Mouse (Mus musculus): ENCODE data around the gene Aifm1.

DNA sequence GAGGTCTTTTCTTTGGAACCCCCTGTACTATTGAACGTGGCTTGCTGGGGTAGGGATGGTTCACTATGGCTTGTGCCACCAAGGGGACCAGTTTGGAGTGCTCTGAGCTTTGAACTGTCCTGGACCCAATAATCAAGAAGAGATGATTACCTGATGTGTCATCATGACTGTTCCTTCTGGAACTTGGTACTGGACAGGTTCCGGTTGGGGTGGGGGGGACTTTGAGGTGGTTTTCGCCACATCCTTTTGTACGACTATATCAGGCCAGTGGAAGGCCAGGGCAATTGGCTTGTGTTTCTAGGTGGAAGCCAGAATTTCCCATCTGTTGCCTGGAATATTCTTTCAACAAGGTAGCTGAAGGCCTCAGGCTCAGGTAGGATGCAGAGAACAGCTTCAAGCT is 49.7 kb downstream of the Aifm1 start:
- TF ChIP-seq POLR2A (IDR thresholded peaks at IDR 0.05; ENCODE audit: extremely low read depth, insufficient read depth, low read length): no peak
- no peak for TF ChIP-seq CTCF (IDR thresholded peaks at IDR 0.05; ENCODE audit: low read depth, low read length)
